Mouse (Mus musculus) urinary bladder, postnatal 4 days (tissue): Measurements from ENCODE around the gene Zfp667.
A peak's percentile ranks its signal among the peaks of the same experiment; 100 is the strongest.
"Not testable (repeated sequence)": the region's sequence is repeated elsewhere in the genome, so short reads cannot be mapped to it uniquely, and the experiment has no call there.

ENCODE experiments used
- DNase-seq, 2 experiments: peaks; one replicate each; pipeline ENCODE4 v3.0.0; 2021 to 2022; ENCODE audit warnings: low spot score in 2 of 2

Zfp667 gene

GRCm38 (mm10) chr7:6300796-6301195, 14.4 kb downstream of the Zfp667 start:
- not testable (repeated sequence) for DNase-seq

GRCm38 (mm10) chr7:6330458-6331232, 44.3 kb downstream of the Zfp667 start:
- no peak for DNase-seq

- peak; percentile 77 to 80 for DNase-seq
These were observed 45.0 kb downstream of the Zfp667 start, which contains the start of gene Zfp583 for GRCm38 (mm10) chr7:6331233-6331956. Gene Zfp583 (minus strand): TSS chr7:6331285.

GRCm38 (mm10) chr7:6339865-6340264, 53.5 kb downstream of the Zfp667 start:
- no peak for DNase-seq

- peak in 1 of 2 experiments; percentile 19 for DNase-seq
These were observed 57.2 kb downstream of the Zfp667 start, which contains the start of gene Gm3854 for GRCm38 (mm10) chr7:6343501-6344071. Gene Gm3854 (plus strand): TSS chr7:6343759.

- no peak for DNase-seq
These were observed 57.7 kb downstream of the Zfp667 start for GRCm38 (mm10) chr7:6344124-6344523.
